Mouse (Mus musculus) forebrain, postnatal 0 days (tissue): ENCODE results near the gene Fbxw7. TPM values are rescaled to one million over a fixed set of nuclear protein-coding genes. Genes with fewer than 3 reads are reported as not detected.

Experiments
- ATAC-seq: fragments of 200-750 bp; cut with Nextera tagmentation; 2 replicates; pipeline ENCODE4 v1.8.0; 2017; ENCODE audit warnings: mild to moderate bottlenecking, moderate library complexity
- DNase-seq: peaks from one replicate; pipeline ENCODE4 v3.0.0-alpha.2; 2015
- H3K27ac ChIP-seq: fragments of 300-500 bp; sonication (generic); 2 replicates; pipeline ENCODE4 v1.5.1; 2014; ENCODE audit warnings: low read depth, mild to moderate bottlenecking, antibody characterized with exemption, low read length, moderate library complexity, mixed read lengths
- H3K27me3 ChIP-seq: fragments of 300-500 bp; sonication (generic); 2 replicates; pipeline ENCODE4 v1.6.1; 2014; ENCODE audit warnings: mild to moderate bottlenecking, low read length, mixed read lengths; ENCODE audit not compliant: insufficient read depth
- H3K36me3 ChIP-seq: fragments of 300-500 bp; sonication (generic); 2 replicates; pipeline ENCODE4 v1.6.1; 2014; ENCODE audit warnings: mild to moderate bottlenecking, moderate library complexity; ENCODE audit not compliant: insufficient read depth
- H3K4me1 ChIP-seq: fragments of 300-500 bp; sonication (generic); 2 replicates; pipeline ENCODE4 v1.6.1; 2014; ENCODE audit warnings: antibody characterized with exemption; ENCODE audit not compliant: insufficient read depth
- H3K4me2 ChIP-seq: fragments of 300-500 bp; sonication (generic); 2 replicates; pipeline ENCODE4 v1.6.1; 2014; ENCODE audit warnings: low read depth, mild to moderate bottlenecking, moderate library complexity
- H3K4me3 ChIP-seq: fragments of 300-500 bp; sonication (generic); 2 replicates; pipeline ENCODE4 v1.5.1; 2014; ENCODE audit warnings: low read depth, low read length, mixed read lengths
- H3K9ac ChIP-seq: fragments of 300-500 bp; sonication (generic); 2 replicates; pipeline ENCODE4 v1.6.1; 2014; ENCODE audit warnings: mild to moderate bottlenecking
- H3K9me3 ChIP-seq: fragments of 300-500 bp; sonication (generic); 2 replicates; pipeline ENCODE4 v1.6.1; 2016; ENCODE audit warnings: low read length
- CTCF ChIP-seq: sonication (generic); IDR thresholded peaks from 2 replicates; pipeline ENCODE4 v1.5.1; 2016; ENCODE audit warnings: antibody characterized with exemption, control low read depth, low read depth
- WGBS: fragments of 180-500 bp; shearing (Covaris S2); extraction: QIAGEN DNeasy Blood & Tissue Kit; methylation state at CpG from one replicate; pipeline ENCODE4 v1.1.7; 2014; 5-methylcytosine and 5-hydroxymethylcytosine counted together
- polyA plus RNA-seq: library from polyadenylated mRNA; unstranded; fragments of >200 nt; fragmentation: Nextera tagmentation; extraction: Ambion mirVana; gene quantifications from 2 replicates; pipeline ENCODE4 v1.2.1, GENCODE M21; 2015
- total RNA-seq: library from RNA; depleted of rRNA; stranded (reverse); fragments of >200 nt; gene quantifications from 2 replicates; pipeline ENCODE4 v1.2.3, GENCODE M21; 2014

Fbxw7 gene
- total and polyA plus RNA-seq, 2 experiments from 2014 or later: 43.6 to 69.5 TPM

DNA sequence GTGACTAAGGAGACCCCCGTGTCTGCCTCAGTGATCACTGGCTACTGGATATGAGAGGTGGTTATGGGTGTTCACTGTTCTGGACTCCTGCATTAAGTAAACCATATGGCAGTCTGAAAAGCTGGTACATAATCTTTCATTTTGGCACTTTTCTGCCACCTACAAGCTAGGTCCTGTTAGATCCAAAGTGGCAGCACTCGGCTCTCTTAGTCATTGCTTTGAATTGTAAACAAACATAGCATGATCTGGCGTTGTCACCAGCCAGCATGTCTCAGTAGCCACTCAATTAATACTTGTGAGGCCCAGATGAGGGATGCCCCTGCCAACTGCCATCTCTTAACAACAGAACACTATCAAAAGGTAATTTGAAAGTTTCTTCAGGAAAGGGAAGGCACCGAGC, 167.6 kb downstream of the Fbxw7 start:
- Histone ChIP-seq H3K4me1 (no peaks in the 10 kb centered on the region), H3K4me2 (no peak overlapping the region)
- WGBS: 73% methylated on average over 4 of the region's 4 CpGs

GRCm38 (mm10) chr3:84985121-84985625, 170.1 kb downstream of the Fbxw7 start:
- Histone ChIP-seq H3K4me2 (no peak overlapping the region), H3K4me1 (no peaks in the 10 kb centered on the region), H3K9ac (no peak overlapping the region), H3K27me3 (no peaks in the 10 kb centered on the region), H3K4me3 (no peak overlapping the region), H3K36me3 (peaks cover 2% of the 10 kb centered on the region; the same call in 1 of the 2 replicates), H3K27ac (no peak overlapping the region), H3K9me3 (no peaks in the 10 kb centered on the region)
- ATAC-seq (no peak), DNase-seq (no peak)
- WGBS: 88% methylated on average over 8 of the region's 8 CpGs
- TF ChIP-seq CTCF: no peak

More for the DNA sequence above, 167.6 kb downstream of the Fbxw7 start:
- ATAC-seq (no peak), DNase-seq (no peak)
- no peaks in the 10 kb centered on the region for H3K27me3 ChIP-seq
- no peak overlapping the region for H3K27ac ChIP-seq
- TF ChIP-seq CTCF: no peak
- peaks cover 12% of the 10 kb centered on the region for H3K36me3 ChIP-seq
- no peak overlapping the region for H3K4me3 ChIP-seq
- H3K9me3 ChIP-seq: no peaks in the 10 kb centered on the region
- no peak overlapping the region for H3K9ac ChIP-seq

DNA sequence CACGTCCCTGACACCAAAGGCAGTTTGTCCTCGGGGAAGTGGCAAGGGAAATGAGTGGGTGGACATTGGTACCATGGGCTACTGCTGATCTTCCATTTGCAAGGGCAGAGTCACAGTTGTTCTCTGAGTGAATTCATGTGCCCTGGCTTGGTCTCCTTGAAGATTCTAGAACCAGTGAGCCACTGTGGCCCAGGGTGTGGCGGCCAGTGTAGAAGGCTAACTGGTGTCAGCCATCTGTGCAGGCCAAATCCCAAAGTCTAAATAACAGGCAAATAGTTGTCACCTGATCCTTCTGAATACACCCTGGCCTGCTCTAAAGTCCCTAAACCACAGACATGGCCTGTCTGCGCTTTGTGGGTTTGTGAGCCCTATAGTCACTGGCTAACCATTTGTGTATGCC, 173.8 kb downstream of the Fbxw7 start:
- no peak for DNase-seq
- no peaks in the 10 kb centered on the region for H3K4me1 ChIP-seq
- 92% methylated on average over 4 of the region's 4 CpGs for WGBS
- no peaks in the 10 kb centered on the region for H3K36me3 ChIP-seq
- ATAC-seq: no peak
- H3K27me3 ChIP-seq: no peaks in the 10 kb centered on the region
- TF ChIP-seq CTCF: no peak
- no peak overlapping the region for H3K27ac ChIP-seq
- H3K9me3 ChIP-seq: 0 out of 2 replicates have a peak, but pooled peaks cover 6% of the 10 kb centered on the region
- H3K4me3 ChIP-seq: no peak overlapping the region
- no peak overlapping the region for H3K4me2 ChIP-seq
- H3K9ac ChIP-seq: no peak overlapping the region

DNA sequence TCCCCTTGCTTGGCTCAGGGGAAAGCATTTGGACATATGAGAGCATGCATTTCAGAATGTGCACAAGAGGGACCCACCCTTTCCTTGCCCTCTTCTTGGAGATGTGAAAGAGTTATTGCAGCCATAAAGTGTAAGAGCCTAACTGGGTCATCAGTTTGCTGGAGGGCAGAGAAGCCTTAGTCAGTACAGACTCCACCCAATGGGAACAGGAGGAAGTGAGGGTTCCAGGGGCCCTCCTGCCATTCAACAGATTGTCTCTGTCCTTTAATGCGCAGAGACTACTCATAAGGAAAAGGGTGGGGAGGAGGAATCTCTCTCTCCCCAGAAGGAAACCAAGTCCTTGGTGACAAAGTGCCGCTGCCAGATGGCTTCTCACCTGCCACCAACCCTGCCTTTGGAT, 190.2 kb downstream of the Fbxw7 start:
- Histone ChIP-seq H3K27ac (no peak overlapping the region), H3K4me1 (no peaks in the 10 kb centered on the region), H3K4me2 (no peak overlapping the region), H3K36me3 (no peaks in the 10 kb centered on the region), H3K9ac (no peak overlapping the region), H3K4me3 (no peak overlapping the region), H3K9me3 (no peaks in the 10 kb centered on the region), H3K27me3 (no peaks in the 10 kb centered on the region)
- ATAC-seq (no peak), DNase-seq (no peak)
- 83% methylated on average over 2 of the region's 2 CpGs for WGBS
- TF ChIP-seq CTCF: no peak

DNA sequence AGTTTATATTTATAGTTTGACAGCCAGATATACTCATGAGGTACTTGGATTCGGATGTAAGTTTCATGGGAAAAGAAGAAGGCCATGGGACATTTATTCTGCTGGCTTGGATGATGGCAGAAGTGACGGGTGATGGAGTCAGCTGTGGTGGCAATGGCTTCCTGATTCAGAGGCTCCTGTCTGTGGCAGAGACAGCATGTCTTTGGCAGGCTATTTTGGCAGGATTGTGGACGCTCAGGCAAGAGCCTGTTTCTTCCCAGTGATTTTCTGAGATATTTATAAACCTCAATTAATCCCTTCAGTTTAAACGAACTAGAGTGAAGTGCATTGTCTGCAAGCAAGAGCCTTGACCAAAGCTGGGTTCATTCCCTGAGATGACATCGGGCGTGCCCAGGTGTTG, 197.8 kb downstream of the Fbxw7 start:
- no peak overlapping the region for H3K9ac ChIP-seq

GRCm38 (mm10) chr3:85015667-85016066, 200.6 kb downstream of the Fbxw7 start:
- no peaks in the 10 kb centered on the region for H3K36me3 ChIP-seq
- DNase-seq: peak; percentile 76
- no peak overlapping the region for H3K4me3 ChIP-seq
- 43% methylated on average over 9 of the region's 9 CpGs for WGBS
- H3K27me3 ChIP-seq: no peaks in the 10 kb centered on the region
- H3K4me2 ChIP-seq: no peak overlapping the region
- no peaks in the 10 kb centered on the region for H3K9me3 ChIP-seq
- H3K27ac ChIP-seq: peak overlapping the region; percentile 60
- no peak overlapping the region for H3K9ac ChIP-seq
- TF ChIP-seq CTCF: peak; percentile 15; the same call in 1 of the 2 replicates
- ATAC-seq: peak; percentile 75
- peaks cover 4% of the 10 kb centered on the region; the same call in 1 of the 2 replicates for H3K4me1 ChIP-seq

More for the DNA sequence above, 197.8 kb downstream of the Fbxw7 start:
- ATAC-seq: no peak
- no peaks in the 10 kb centered on the region for H3K27me3 ChIP-seq
- no peak overlapping the region for H3K4me2 ChIP-seq
- H3K36me3 ChIP-seq: no peaks in the 10 kb centered on the region
- H3K4me1 ChIP-seq: peaks cover 4% of the 10 kb centered on the region; the same call in 1 of the 2 replicates
- no peak overlapping the region for H3K27ac ChIP-seq
- TF ChIP-seq CTCF: no peak
- WGBS: 61% methylated on average over 6 of the region's 6 CpGs
- no peak overlapping the region for H3K4me3 ChIP-seq
- DNase-seq: no peak
- no peaks in the 10 kb centered on the region for H3K9me3 ChIP-seq

DNA sequence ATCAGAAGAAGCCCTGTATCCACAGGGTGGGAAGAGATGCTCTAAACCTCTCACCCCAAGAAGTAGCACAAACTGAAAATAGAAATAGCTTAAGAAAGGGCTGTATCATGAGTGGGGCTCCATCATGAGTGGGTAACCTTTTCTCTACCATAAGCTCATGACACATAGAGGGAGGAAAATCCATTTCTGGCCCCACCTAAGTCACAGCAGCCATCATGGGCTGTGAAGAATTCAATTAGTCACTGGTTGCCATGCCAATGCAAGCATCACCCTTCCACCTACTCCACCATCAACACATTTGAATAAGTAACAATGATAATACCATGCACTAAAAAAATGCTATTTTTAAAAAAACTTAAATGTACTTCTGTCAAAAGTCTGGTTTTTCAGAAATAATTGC, 205.1 kb downstream of the Fbxw7 start:
- Histone ChIP-seq H3K27ac (no peak overlapping the region), H3K4me1 (peaks cover 4% of the 10 kb centered on the region; the same call in 1 of the 2 replicates), H3K36me3 (no peaks in the 10 kb centered on the region), H3K4me3 (no peak overlapping the region), H3K27me3 (no peaks in the 10 kb centered on the region), H3K9ac (no peak overlapping the region), H3K4me2 (no peak overlapping the region), H3K9me3 (no peaks in the 10 kb centered on the region)
- no peak for TF ChIP-seq CTCF
- ATAC-seq: peak; percentile 55; the same call in 1 of the 2 replicates
- DNase-seq: no peak

DNA sequence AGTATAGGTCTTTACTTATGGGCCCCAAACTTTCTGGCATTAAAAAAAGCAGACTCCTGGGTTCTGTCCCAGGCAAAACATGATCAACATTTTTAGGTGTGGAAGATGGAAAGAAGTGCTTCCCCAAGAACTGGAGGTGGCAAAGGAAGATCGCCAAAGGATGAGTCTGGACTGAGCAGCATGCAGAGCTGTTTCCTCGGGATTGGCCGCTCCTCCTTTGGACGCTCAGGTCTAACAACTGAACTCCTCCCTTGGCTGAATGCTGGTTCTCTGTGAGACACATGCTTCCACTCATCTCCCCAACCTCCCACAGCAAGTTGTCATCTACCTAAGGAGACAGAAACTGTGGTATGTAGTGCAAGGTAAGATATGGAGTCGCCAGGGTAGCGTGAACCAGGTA, 206.7 kb downstream of the Fbxw7 start:
- TF ChIP-seq CTCF: no peak
- Histone ChIP-seq H3K4me2 (no peak overlapping the region), H3K27me3 (no peaks in the 10 kb centered on the region), H3K9ac (no peak overlapping the region), H3K4me3 (no peak overlapping the region), H3K4me1 (no peaks in the 10 kb centered on the region), H3K27ac (no peak overlapping the region), H3K9me3 (no peaks in the 10 kb centered on the region), H3K36me3 (no peaks in the 10 kb centered on the region)
- 97% methylated on average over 6 of the region's 6 CpGs for WGBS
- DNase-seq: no peak
- no peak for ATAC-seq
